Mouse (Mus musculus) midbrain, embryonic 11.5 days (tissue): Measurements from ENCODE around the gene Selenom. TPM values are rescaled to one million over a fixed set of nuclear protein-coding genes. Genes with fewer than 3 reads are reported as not detected.

ENCODE experiments used
- polyA plus RNA-seq: library from polyadenylated mRNA; unstranded; fragments of >200 nt; fragmentation: Nextera tagmentation; extraction: Ambion mirVana; gene quantifications from 2 replicates; pipeline ENCODE4 v1.2.1, GENCODE M21; 2014

The Selenom gene
- polyA plus RNA-seq, 1 experiment from 2014 or later: 58.9 TPM

Other genes starting within 250 kb of the Selenom start
- gene Drg1, start 248.3 kb upstream of the Selenom start, polyA plus RNA-seq: 327 and 332 TPM in 2 replicates
- 107 and 116 TPM in 2 replicates for gene Patz1, start 225.8 kb upstream of the Selenom start, polyA plus RNA-seq
- 10.5 and 12.1 TPM in 2 replicates for gene Pik3ip1, start 184.3 kb upstream of the Selenom start, polyA plus RNA-seq
- gene Limk2, start 105.5 kb upstream of the Selenom start, polyA plus RNA-seq: 62.6 and 63.4 TPM in 2 replicates
- 51.9 and 54.3 TPM in 2 replicates for gene Rnf185, start 62.3 kb upstream of the Selenom start, polyA plus RNA-seq
- 0.38 and 0.54 TPM in 2 replicates for gene Pla2g3, start 26.4 kb upstream of the Selenom start, polyA plus RNA-seq
- gene Inpp5j, start 9.9 kb upstream of the Selenom start, polyA plus RNA-seq: 0.07 and 0.16 TPM in 2 replicates
- 26.6 and 27.1 TPM in 2 replicates for gene Smtn, start 25.9 kb downstream of the Selenom start, polyA plus RNA-seq
- gene Morc2a, start 134.5 kb downstream of the Selenom start, polyA plus RNA-seq: 27.3 and 28.1 TPM in 2 replicates